Mouse (Mus musculus): ENCODE measurements around the gene Spata2.

The Spata2 gene

GRCm38 (mm10) chr2:167483827-167484410 lies 8.8 kb downstream of the Spata2 start:
- intact Hi-C loops (cut with DNase I), result no loop called here

GRCm38 (mm10) chr2:167483081-167483826 lies 9.4 kb downstream of the Spata2 start:
- intact Hi-C loops (cut with DNase I), result no loop called here

- intact Hi-C loops (cut with DNase I), result no loop called here
These were observed 10.0 kb downstream of the Spata2 start for GRCm38 (mm10) chr2:167482681-167483080.

DNA sequence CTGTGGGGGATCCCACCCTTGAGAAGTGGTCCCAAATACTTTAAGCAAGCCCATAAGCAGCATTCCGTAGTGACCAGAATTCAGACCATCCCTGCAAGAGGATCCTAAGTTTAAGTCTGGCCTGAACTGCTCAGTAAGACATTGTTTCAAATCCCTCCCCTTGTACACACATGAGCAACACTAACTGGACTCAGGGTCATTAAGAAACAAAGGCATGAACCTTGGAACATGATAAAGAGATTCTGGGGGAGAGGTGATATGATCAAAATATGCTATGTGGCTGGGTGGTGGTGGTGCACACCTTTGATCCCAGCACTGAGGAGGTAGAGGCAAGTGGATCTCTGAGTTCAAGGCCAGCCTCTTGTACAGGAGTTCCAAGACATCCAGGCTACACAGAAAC lies 13.2 kb downstream of the Spata2 start:
- intact Hi-C loops (cut with DNase I), result no loop called here

GRCm38 (mm10) chr2:167478128-167478527 lies 14.6 kb downstream of the Spata2 start:
- intact Hi-C loops (cut with DNase I), result no loop called here

DNA sequence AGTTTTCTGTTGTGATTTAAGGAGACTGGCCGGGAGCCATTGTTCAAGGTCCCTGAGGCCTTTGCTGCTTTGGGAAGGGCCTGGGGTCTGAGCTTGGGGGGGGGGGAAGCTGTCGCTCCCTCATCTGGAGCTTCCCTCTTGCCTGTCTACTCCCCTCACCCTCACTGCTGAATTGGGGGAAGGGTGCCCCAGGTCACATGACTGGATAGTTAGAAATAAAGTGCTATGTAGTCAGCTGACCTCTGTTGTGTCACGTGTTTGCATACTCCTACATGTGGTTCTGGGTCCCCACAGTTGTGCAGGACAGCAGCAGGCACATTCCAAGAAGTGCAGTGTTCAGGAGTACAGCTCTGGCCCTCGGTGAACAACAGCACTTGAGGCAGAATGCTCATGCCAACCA lies 15.9 kb downstream of the Spata2 start:
- intact Hi-C loops (cut with DNase I), result no loop called here

DNA sequence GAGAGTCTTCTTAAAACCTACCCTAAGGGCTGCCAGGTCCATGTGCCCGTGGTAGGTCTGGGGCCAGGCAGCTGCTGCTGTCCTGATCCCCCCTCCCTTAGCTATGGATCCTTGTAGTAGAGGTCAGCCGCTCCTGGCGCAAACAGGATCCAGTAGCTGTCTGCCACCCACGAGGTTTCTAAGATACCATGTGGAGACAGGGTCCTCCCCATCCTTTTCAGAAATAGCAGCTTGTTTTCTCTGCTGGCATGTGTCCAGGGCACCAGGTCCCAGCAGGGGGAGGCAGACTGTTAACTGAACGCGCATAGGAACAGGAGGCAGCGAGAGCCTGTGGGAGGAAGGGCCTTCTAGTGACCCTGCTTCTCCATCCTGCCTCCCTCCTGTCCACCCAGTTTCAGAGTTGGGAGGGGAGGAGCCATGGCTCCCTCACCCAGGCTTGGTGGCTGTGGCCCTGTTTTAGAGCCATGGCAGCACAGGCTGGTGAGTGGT lies 16.4 kb downstream of the Spata2 start:
- intact Hi-C loops (cut with DNase I), result no loop called here

DNA sequence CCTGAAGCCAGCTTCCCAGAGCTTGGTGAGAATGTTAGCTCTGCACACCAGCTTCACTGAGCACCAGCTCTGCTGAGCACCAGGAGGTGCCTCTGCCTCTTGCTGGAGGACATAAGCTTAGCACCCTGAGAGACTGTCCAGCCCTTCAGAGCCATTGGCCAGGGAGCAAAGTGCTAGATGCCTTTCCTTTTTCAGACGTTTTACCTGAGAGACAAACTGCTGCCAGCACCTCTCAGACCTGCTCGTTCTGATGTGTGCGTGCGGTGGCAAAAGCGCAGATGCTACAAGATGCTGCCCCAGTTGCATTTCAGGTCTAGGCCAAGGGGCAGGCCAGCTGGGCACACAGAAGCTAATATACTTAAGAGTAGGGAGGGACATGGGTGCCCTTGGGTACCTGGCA lies 17.1 kb downstream of the Spata2 start:
- intact Hi-C loops (cut with DNase I), result no loop called here

GRCm38 (mm10) chr2:167474218-167474617 lies 18.5 kb downstream of the Spata2 start:
- intact Hi-C loops (cut with DNase I), result no loop called here

- intact Hi-C loops (cut with DNase I), result no loop called here
These were observed 21.1 kb downstream of the Spata2 start for GRCm38 (mm10) chr2:167471585-167471984.

- intact Hi-C loops (cut with DNase I), result no loop called here
These were observed 22.1 kb downstream of the Spata2 start for GRCm38 (mm10) chr2:167470611-167471010.

DNA sequence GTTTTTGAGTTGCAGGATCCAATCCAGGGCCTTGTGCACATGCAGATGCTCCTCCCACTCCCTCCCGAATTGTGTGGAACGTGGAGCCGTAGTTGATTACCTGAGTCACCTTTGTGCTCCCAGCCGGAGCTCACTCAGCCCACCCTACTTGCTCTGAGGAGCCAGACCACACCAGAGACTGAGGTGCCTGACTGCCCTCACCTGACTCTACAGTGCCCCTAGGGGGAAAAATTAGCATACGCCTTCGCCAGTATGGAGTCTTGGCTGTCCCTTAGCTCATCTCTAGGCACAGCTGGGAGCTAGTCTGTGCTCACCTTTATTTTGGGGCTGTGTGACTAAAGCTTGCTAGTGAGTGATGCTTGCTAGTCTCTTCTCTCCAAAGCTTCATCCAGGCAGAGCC lies 24.2 kb downstream of the Spata2 start:
- intact Hi-C loops (cut with DNase I), result no loop called here

DNA sequence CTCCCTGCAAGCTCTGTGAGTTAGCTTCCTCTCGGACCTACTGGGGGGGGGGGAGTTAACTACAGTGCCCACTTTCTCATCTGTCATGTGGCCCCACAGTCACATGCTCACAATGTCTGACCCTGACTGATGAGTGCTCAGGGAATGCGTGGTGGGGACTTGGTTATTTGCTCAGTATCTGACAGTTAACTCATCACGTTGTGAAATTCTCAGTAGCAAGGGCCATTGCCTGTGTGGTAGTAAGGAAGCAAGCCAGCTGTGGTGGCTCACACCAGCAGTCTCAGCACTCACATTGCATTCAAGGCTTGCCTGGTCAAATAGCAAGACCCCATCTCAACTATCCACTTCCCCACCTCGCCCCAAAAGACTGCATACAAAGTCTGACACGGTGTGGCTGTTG lies 25.5 kb downstream of the Spata2 start:
- intact Hi-C loops (cut with DNase I), result no loop called here

DNA sequence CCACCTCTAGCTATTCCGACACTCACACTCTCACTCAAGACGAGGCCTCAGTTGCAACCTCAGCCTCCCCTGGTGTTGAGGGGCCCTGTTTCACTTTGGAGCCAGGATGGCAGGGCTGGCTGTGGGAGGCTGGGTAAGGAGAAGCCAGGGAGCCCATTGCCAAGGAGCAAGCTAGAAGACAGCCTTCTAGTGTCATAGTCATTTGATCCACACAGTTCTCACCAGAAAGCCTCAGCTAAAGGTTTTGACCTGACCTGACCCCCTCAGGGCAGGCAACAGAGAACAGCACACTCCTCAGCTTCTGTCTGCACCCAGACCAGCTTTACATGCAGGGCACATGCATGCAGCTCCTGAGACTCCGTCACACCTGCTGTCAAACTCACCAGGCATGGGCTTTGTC lies 26.7 kb downstream of the Spata2 start:
- intact Hi-C loops (cut with DNase I), result no loop called here

DNA sequence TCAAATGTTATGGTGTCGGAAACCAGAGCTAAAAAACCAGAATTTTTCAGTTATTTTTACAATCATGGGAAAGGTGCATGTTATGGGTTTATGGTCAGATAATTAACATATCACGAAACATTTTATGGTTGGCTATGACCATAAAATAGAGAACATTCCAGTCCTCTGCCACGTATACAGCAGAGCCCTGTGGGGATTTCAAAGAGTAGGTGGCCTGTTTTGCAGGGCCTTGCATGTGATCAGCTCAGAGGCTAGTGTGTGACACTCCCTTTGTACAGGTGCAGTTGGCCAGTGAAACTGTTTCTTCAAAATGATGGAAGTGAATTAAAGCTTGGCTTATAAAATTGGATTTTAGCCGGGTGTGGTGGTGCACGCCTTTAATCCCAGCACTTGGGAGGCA lies 28.9 kb downstream of the Spata2 start:
- intact Hi-C loops (cut with DNase I), result loop anchor here (5.0 kb wide), 2 partner anchors 42 to 242 kb away; partner anchors contain the start of gene Slc9a8

GRCm38 (mm10) chr2:167462954-167463353 lies 29.7 kb downstream of the Spata2 start:
- intact Hi-C loops (cut with DNase I), result loop anchor here (5.0 kb wide), 2 partner anchors 41 to 241 kb away; partner anchors contain the start of gene Slc9a8

GRCm38 (mm10) chr2:167459071-167459865 lies 33.4 kb downstream of the Spata2 start:
- intact Hi-C loops (cut with DNase I), result no loop called here

DNA sequence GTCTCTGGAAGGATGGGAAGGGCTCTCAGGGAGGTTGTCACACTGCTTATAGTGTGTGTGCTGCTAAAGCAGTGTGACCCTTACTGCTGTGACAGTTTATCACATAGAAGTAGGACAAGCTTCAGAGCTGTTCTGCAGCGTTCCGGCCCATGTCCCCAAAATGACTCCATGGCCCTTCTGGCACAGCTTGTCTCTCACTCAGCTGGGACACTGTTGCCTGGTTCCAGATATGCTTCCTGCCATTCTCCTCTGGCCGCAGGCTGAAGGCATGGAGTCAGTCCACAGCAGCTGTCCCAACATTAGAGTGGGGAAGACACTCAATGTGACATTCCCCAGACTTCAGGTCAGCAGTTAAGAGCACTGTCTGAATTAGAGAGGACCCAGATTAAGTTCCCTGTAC lies 34.1 kb downstream of the Spata2 start:
- intact Hi-C loops (cut with DNase I), result no loop called here

DNA sequence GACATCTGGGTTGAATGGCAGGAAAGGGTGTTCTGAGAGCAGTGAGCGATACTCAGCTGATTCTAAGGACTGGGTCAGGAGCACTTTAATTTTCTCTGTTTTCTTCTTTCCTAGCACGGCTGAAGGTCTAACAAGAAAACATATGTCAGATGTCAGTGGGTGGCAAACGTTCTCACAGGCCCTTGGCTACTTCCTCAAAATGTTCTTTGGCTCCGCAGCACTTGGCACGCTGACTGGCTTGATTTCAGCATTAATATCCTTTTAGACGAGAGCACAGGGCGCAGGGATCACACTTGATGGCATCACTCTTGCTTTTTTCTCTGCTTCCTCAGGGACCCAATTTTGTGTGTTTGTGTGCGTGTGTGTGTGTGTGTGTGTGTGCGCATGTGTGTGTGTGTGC lies 35.5 kb downstream of the Spata2 start:
- intact Hi-C loops (cut with DNase I), result no loop called here

DNA sequence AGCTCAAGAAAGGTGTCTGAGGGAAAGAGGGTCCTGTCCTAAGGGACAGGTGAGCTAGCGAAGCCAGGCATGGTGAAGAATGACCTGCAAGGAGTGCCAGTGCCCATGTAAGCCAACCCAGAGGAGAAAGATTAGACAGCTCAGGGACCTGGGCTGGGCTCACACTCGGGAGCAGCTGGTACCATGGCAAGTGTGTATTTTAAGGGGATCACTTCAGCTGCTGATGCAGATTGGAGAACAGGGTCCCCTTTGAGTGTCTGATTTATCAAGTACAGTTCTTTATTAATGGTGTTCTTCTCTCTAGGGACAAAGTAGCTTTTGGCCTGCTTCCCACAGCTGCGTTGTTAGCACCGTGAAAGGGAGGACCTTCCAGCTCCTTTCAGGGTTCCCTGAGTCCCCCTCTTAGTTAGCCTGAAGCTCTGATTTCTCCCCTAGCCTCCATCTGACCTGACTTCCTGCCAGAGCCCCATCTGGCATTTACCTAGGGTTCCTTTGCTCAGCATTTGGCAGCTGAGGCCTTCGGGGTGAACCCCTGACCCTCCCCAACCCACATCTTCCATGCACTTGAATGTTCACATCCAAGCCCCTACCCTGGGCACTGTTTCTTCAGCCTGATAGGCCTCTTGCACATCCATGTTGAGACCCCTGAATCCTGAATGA lies 36.2 kb downstream of the Spata2 start:
- intact Hi-C loops (cut with DNase I), result no loop called here

DNA sequence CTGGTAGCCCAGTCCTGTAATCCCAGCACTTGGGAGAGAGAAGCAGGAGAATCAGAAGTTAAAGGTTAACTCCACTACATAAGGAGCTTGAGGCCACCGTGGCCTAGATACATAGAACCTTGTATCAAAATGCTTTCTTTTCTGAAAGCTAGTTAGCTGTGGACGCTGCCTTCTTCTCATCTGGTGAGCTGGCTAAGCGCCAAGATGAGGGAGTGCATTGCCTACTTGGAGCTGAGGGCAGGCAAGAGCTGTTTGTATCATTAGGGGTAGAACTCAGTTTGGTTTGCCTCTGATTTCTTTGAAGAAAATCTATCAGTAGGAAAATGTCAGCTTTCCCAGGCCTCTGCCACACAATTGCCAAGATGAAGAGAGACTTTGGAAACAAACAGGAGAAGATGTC lies 38.9 kb downstream of the Spata2 start:
- intact Hi-C loops (cut with DNase I), result no loop called here

DNA sequence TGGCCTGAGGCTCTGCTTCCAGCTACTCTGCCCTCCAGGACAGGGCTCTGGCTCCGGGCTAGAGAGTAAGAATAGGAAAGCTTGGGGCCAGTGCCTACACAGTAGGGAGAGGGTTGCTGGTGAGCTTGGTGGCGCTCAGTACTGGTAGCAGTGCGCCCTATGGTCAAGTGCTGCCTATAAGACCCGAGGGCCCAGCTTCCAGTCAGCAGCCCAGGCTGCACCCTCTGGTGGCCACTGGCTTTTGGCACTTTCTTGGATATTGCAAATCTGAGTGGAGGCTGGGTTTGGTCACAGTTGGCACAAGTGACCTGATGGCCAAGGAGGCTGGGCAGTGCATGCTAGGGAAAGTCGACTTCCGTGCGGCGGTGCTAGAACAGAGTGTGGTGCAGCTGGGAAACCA lies 42.0 kb downstream of the Spata2 start:
- intact Hi-C loops (cut with DNase I), result no loop called here

Data from adrenal gland (tissue).